Mouse (Mus musculus) frontal cortex, adult (tissue): Measurements from ENCODE around the gene Erbb2.
A peak's percentile ranks its signal among the peaks of the same experiment; 100 is the strongest.
"Not testable (repeated sequence)": the region's sequence is repeated elsewhere in the genome, so short reads cannot be mapped to it uniquely, and the experiment has no call there.

ENCODE experiments used
- ATAC-seq: cut with Nextera tagmentation; 2 replicates; pipeline ENCODE4 v1.9.2; 2017; ENCODE audit warnings: mild to moderate bottlenecking, moderate library complexity, mixed read lengths; ENCODE audit not compliant: low TSS enrichment

Gene Erbb2

DNA sequence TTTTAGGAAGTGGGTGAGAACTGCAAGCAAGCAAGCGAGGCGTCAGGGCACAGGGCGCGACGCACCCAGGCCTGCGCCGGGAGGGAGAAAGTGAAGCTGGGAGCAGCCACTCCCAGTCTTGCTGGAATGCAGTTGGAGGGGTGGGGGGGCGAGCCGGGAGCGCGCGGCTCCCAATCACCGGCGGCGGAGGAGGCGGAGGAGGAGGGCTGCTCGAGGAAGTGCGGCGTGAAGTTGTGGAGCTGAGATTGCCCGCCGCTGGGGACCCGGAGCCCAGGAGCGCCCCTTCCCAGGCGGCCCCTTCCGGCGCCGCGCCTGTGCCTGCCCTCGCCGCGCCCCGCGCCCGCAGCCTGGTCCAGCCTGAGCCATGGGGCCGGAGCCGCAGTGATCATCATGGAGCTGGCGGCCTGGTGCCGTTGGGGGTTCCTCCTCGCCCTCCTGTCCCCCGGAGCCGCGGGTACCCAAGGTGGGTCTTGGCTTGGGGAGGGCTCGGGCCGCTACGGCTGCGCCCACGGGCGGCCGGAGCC, at the start of gene Erbb2:
Gene Erbb2, plus strand, starts transcription at position 198 of the 524 bp plus-strand sequence.
- ATAC-seq: peak; percentile 41; the same call in 1 of the 2 replicates

DNA sequence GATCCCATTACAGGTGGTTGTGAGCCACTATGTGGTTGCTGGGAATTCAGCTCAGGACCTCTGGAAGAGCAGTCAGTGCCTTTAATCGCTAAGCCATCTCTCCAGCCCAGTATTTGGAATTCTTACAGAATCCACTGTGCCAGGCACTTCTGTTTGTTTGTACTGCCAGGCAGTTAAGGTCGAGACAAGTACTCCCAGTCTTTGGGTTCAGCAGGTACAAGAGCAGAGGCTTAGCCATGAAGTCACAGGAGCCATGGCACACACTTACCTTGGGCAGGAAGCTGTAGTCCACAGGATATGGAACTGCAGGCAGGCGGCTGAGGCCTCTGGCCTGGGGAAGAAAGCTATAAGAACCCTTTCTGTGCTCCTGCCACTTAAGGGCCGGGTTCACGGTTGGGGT, 48.5 kb upstream of the Erbb2 start:
- ATAC-seq: no peak

DNA sequence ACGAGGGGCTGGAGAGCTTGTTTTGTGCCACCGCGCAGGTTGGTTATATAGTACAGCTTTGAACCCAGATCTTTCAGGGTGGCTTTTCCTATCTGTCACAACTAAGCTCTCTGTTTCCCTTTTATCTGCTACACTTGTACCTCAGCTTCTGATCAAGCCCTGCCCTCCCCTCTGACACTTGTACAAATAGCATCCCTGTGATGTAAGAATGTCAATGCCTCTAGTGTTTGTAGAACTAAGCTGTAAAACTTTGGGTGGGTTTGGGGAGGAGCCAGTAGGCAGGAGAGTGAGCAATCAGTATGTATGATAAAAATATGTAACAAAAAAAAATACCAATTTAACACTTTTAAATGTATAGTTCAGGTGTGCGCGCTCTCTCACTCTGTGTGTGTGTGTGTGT, 47.9 kb upstream of the Erbb2 start:
- no peak for ATAC-seq

DNA sequence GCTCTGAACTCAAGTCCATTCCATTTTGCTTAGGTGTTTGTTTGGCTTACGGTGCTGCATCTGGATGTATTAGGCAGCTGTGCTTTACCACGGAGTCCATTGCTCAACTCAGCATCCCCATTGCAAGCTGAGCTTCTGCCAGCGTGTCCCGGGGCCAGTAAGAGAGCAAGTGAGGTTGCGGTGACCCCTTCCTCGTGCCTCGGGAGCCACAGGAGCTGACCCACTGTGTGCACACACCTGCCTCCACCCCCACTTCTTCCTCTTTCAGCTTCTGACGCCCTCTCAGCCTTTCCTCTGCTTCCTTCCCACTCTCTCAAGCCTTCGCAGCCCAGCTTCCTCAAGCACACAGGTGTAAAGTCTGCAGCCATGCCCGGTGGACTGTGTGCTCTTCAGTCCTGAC, 46.0 kb upstream of the Erbb2 start:
- ATAC-seq: no peak

DNA sequence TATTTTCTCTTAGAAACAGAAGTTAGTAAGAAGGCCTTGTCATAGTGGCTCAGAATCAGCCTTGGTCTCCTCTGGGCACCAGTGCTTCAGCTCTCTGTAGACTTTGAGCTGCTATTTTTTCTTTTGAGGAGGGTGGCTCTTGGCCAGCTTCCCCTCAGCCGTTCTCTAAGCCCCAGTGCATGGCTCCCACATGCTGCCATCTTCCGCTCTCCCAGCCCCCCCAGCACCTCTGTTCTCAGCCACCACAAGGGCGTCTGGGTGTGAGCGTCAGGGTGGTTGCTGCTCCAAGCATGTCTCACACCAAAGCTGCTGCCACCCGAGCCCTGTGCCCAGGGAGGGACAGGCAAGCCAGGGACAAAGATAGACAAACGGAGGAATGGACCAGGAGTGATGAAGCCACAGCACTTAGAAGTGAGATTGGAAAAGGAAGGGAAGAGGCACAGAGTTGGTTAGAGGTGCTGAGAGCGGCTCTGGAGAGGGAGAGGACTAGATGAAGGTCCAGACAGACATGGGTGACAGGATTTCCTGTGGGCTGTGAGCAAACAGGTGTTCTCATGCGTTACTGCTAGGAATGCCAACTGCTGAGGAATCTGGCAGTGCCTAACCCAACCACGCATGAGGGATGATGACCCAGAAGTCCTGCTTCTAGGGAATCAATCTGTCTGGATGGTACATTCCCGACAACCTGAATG, 45.0 kb upstream of the Erbb2 start:
- ATAC-seq: peak; percentile 36; the same call in 1 of the 2 replicates

DNA sequence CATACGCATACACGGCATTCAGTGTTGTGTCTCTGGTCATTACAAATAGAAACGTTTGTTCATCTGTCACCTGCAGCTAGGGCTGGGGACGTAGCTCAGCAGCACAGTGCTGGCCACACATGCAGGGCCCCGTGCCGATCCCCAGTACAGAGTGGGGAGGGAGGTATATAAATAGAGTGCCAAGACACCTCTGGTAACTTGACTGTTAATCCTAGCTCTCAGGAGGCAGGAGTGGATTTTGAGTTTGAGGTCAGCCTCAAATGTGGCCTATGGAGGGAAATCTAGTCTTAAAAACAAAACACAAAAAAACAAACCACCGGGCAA, 44.4 kb upstream of the Erbb2 start:
- ATAC-seq: peak; percentile 11; the same call in 1 of the 2 replicates

DNA sequence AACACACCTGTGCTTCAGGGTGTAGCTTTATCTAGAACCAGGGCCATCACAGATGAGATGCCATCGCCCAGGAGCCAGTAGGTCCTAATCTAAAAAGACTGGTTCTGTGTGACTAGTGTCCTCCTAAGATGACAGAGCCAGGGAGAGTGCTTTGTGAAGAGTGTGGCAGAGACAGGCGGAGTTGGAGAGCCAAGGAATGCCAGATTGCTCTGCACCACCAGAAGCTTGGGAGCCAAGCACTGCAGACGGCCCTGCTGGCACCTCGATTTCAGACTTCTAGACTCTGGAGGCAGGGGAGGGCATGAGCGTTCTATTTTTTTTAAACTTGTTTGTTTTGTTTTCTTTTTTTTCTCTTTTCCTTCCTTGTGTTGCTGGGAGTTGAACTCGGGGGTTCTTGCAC, 42.9 kb upstream of the Erbb2 start:
- ATAC-seq: peak; percentile 50; the same call in 1 of the 2 replicates

DNA sequence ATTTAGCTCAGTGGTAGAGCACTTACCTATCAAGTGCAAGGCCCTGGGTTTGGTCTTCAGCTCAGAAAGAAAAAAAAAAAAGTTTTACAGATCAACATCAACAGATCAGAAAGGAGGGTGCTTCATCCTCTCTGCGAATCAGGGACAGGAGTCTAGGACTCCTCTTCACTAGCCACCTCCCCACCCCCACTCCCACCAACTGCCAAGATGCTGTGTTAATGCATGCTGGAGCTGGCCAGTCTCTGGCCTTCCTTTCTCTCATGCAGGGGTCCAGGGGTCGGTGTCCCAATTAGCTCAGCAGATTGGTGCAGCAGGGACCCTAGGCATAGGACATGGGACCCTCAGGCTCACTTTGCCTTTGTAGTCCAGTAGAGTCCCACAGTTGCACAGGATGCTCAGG, 41.7 kb upstream of the Erbb2 start:
- ATAC-seq: no peak

DNA sequence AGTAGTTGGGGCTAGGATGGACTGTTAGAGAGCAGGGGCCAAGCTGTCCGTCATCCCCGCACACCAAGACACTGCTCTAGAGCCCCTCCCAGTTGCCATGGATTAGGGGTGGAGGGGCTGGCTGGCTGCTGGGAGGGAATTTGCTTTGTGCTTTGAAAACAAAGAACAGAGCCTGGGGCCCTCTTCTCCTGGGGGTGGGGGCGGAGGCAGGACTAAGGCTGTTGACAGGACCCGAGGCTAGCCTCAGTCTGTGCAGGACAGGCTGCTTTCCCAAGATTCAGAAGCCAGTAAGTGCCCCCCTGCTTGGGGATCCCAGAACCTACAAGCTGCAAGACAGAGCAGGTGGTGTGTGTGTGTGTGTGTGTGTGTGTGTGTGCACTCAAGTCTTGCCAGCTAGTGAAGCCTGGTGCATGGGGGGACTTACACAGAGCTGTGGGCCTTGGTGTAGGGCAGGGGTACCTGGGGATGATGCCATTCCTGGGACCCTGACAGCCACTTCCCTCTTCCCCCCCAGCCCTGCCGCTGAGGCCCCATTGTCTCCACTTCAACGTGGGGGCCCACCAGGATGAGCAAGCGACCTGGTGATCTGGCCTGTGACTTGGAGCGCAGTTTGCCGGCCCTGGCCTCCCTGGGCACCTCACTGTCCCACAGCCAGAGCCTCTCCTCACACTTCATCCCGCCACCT, 40.6 kb upstream of the Erbb2 start:
- no peak for ATAC-seq

DNA sequence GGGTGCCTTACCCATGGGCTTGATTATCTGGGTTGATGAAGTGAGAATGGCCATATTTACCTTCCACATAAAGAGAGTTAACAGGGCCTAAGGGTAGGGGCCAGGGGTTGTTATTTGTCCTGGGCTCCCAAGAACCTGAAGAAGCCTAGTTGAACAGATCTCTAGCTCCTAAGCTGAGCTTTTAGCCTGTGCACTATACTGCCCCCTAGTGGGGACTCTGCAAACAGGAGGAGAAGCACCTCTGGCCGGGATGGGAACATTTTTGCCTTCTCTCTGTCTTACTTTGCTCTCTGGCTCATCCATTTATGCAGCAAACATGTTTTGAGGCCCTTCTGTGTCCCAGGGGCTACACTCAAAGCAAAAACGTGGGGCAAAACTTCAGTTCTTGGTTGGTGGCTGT, 39.9 kb upstream of the Erbb2 start:
- peak; percentile 38; the same call in 1 of the 2 replicates for ATAC-seq

DNA sequence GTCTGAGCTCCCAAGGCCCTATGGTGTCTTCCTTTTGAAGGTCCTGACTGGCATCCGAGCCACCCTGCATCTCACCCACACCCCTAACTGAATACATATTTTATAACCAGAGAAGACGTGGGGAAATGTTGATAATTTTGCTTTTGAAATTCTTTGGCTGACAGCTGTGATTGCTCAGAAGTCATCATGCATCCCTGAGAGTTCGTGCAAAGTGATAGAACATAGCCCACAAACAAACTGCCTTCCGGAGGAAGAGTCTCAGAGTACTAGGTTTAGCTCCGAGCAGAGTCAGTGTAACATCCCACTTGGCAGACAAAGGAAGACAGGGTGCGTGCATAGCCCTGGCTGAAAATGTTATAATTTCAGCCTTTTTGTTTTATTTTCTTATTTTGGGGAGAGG, 39.0 kb upstream of the Erbb2 start:
- ATAC-seq: no peak

DNA sequence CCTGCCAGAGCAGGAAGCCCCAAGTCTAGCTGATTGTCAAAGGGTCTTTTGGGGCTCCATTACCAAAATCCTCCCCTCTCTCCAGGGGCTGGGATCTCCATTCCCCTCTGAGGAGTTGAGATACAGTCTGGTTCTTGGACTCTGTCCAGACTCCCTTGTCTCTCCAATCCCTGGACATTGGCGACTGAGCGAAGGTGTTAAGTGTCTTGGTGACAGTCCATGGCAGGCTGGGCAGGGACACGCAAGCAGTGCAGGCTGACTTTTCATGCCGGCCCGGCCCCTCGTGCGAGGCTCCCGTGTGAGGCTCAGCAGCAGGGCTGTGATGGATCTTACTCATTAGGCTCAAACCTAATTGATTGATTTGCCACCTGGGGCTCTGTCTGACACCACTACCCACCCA, 38.0 kb upstream of the Erbb2 start:
- no peak for ATAC-seq

DNA sequence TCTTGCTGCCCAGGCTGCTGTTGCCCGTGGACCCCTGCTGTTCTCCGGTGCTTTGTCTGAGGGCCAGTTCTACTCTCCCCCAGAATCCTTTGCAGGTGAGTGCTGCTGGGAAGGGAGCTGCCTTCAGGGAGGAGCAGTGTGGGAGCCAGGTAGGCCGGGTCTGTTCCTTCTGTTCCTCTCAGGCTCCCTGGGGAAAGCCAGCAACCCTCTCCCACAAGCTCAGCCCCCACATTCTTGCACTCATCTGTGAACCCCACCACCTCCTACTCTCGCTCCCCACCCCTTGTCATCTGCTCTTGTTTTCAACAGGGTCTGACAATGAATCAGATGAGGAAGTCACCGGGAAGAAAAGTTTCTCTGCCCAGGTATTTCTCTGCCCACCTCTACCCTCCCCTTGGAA, 35.5 kb upstream of the Erbb2 start:
- ATAC-seq: peak; percentile 33; the same call in 1 of the 2 replicates

DNA sequence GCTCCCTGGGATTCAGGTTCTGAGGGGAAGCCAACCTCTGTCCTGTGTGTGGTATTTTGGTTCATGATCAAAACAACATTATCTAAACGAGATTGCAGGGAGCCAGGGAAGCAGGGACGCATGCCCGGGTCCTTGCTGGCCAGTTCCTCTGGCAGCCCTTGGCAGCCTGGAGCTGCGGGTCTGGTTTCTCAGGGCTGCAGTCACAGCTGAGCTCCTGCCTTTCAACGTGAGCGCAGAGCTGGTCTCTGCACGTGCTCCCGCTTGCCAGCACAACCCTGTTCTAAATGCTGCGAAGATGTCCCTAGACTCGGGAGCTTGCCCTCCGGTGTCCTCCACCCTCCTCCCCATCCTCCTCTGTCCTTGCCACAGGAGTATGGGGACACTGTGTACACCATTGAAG, 34.5 kb upstream of the Erbb2 start:
- no peak for ATAC-seq

DNA sequence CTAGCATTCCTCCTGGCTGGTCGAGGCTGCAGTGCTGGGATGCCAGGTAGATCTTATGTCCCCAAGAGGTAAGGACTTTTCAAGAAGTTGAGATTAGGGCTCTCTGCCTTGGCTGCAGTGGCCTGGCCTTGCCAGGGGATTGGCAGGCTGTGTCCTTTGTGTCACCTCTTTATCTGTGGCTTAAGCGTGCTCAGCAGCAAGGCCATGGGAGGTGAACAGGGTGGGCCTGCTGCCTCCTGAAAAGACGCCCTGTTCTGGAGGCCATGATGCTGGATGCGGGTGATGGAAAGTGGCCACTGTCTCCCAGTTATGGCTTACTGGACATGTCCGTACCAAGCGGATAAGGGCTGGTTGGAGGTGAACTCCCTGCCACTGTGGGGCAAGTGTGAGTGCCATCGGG, 32.9 kb upstream of the Erbb2 start:
- ATAC-seq: no peak

DNA sequence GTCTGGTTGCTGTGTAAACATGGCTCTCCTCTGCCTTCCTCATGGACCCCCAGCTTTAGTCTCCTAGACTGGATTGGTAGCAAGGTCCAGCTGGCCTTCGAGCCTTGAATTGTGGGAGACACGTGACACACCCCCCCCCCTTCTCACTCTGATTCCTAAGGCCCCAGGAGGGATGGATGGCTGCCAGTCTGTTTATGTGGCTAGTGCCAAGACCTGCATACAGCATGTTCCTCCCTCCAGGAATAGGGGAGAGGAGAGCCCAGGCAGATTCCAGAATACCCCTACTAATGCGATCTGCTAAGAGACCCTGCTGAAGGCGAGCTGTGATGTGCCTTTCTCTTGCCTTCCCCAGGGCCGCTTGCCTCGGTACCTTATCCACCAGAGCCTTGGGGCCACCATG, 32.2 kb upstream of the Erbb2 start:
- ATAC-seq: no peak

DNA sequence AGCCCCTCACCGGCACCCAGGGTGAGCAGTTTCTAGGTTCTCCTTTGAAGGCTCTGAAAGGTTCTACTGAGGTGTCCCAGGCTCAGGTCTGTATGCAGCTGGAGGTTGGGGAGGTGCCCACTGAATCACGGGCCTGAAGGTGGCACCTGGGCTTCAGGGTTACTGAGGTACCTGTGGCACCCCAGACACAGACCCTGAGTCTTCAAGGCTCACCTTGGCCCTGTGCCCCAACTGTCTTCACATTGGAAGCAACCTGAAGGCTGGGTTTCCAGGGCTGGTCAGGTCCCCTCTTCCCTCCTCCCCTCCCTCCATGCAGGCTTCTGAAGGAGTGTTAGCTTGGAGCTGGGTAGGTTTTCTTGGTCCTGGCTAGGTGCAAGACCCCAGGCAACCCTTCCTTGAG, 30.6 kb upstream of the Erbb2 start:
- no peak for ATAC-seq

DNA sequence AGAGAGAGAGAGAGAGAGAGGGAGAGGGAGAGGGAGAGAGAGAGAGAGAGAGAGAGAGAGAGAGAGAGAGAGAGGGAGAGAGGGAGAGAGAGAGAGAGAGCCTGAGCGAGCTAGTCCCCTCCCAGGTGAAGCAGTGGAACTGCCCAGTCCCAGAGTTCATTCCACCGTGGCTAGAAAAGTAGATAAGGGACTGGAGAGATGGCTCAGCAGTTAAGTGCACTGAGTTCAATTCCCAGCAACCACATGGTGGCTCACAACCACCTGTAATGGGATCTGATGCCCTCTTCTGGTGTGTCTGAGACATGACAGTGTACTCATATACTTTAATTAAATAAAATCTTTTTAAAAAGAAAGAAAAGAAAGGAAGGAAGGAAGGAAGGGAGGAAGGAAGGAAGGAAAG, 29.9 kb upstream of the Erbb2 start:
- ATAC-seq: not testable (repeated sequence)

DNA sequence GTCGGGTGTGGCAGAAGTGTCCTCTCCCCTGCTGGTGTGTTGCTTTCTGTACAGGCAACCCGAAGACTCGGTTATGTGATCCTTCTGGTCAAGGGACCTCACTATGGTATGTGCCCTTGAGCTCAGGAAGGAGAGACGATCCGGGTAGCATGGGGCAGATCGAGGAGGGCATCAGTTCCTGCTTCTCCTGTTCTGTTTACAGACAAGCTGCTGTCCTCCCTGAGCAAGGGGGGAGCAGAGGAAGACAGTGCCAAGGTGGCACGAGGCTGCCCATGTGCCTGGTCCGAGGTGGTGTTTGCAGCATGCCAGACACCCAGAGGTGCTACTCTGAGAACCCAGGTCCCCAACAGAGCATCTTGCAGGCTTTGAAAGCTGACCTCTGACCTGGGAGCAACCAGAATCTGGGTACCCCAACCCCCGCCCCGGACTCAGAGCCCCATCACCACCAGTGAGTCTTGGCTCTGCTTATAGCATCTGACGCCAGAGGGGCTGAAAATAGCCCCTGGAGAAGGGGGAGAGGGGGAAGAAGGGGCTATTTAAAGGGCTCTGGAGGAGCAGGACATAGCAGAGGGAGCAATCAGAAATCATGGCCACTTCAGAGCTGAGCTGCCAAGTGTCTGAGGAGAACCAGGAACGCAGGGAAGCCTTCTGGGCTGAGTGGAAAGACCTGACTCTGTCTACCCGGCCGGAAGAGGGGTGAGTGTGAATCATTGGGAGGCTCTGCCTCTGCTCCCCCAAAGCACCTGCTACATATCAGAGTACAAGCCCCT, 28.8 kb upstream of the Erbb2 start, which contains the start of gene Tcap:
Gene Tcap, plus strand, starts transcription at position 551 of the 770 bp plus-strand sequence.
- ATAC-seq: peak; percentile 29; the same call in 1 of the 2 replicates

DNA sequence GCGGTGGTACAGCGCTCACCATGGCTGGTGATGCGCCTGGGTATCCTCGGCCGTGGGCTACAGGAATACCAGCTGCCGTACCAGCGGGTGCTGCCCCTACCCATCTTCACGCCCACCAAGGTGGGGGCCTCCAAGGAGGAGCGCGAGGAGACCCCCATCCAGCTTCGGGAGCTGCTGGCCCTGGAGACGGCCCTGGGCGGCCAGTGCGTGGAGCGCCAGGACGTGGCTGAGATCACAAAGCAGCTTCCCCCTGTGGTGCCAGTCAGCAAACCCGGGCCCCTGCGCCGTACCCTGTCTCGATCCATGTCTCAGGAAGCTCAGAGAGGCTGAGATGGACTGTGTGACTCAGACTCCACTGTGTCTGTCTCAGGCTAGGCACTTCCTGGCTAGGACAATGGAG, 28.1 kb upstream of the Erbb2 start:
- ATAC-seq: peak; percentile 22; the same call in 1 of the 2 replicates

DNA sequence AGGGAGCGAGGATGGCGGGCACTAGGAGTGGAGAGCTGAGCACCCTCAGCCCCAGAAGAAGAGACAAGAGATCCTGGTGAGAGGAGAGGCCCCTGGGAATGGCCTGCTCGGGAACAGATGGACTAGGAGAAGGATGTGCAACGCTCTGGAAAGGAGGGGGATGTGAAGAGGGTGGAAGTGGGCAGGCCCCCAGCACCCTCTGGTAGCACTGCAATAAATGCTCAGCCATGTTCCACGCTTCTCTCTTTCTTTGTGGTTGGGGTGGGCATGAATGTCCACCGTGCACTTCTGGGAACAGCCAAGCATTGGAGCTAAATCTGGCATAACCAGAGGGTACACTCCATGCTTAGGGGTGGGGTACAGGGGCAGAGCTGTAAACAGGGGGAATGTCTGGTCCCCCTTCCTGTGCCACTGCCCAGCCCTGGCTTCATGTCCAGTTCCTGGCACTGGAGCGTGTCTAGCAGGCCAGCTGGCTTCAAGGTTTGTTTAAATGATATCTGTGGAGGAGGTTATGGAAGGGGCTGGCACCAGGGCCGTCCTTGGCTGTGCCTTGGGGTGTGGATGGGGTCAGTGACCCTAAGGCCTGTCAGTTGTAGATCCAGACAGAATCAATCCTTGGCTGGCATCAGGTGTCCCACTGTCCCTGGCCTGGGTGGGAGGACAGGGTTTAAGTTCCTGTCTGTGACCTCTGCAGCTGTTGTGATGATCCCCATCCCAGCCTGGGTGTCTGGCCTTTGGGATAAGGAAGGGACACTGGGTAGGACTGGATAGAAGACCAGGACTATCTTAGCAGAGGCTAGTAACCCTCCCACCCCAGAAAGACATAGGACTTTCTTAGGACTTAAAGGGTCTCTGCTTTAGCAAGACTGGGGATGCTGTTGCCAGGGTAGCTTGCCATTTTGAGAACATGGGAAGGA, 27.3 kb upstream of the Erbb2 start:
- peak; percentile 26; the same call in 1 of the 2 replicates for ATAC-seq
